Mouse (Mus musculus) embryonic facial prominence, embryonic 10.5 days (tissue): ENCODE measurements at regions not wholly inside any gene's neighbourhood (a gene's known extent, or its start where the extent isn't known, plus 50 kb on each side); places are given as distances from the start of the nearest gene placed in this dataset. TPM values are rescaled to one million over a fixed set of nuclear protein-coding genes. Genes with fewer than 3 reads are reported as not detected.

ENCODE experiments used
- DNase-seq: peaks from one replicate; pipeline ENCODE4 v3.0.0-alpha.2; 2017; ENCODE audit warnings: low spot score
- H3K27ac ChIP-seq: fragments of 300-500 bp; sonication (generic); replicated peaks from 2 replicates; pipeline ENCODE4 v1.5.1; 2016; ENCODE audit warnings: mild to moderate bottlenecking
- H3K27me3 ChIP-seq: fragments of 300-500 bp; sonication (generic); replicated peaks from 2 replicates; pipeline ENCODE4 v1.6.1; 2016; ENCODE audit warnings: low read depth, mild to moderate bottlenecking; ENCODE audit not compliant: poor library complexity, severe bottlenecking
- H3K36me3 ChIP-seq: fragments of 300-500 bp; sonication (generic); replicated peaks from 2 replicates; pipeline ENCODE4 v1.6.1; 2016; ENCODE audit warnings: mild to moderate bottlenecking, moderate library complexity
- H3K4me1 ChIP-seq: fragments of 300-500 bp; sonication (generic); 2 replicates; pipeline ENCODE4 v1.6.1; 2016
- H3K4me3 ChIP-seq: fragments of 300-500 bp; sonication (generic); 2 replicates; pipeline ENCODE4 v1.5.1; 2016; ENCODE audit warnings: mild to moderate bottlenecking, moderate library complexity
- H3K9me3 ChIP-seq: fragments of 300-500 bp; sonication (generic); 2 replicates; pipeline ENCODE4 v1.6.1; 2016; ENCODE audit warnings: mild to moderate bottlenecking
- WGBS: fragments of 180-500 bp; shearing (Covaris S2); methylation state at CpG from one replicate; pipeline ENCODE4 v1.1.7; 2016; 5-methylcytosine and 5-hydroxymethylcytosine counted together
- microRNA-seq: library from miRNA; unstranded; fragments of <30 nt; microRNA quantifications from one replicate; pipeline ENCODE4, GENCODE M21; 2017

DNA sequence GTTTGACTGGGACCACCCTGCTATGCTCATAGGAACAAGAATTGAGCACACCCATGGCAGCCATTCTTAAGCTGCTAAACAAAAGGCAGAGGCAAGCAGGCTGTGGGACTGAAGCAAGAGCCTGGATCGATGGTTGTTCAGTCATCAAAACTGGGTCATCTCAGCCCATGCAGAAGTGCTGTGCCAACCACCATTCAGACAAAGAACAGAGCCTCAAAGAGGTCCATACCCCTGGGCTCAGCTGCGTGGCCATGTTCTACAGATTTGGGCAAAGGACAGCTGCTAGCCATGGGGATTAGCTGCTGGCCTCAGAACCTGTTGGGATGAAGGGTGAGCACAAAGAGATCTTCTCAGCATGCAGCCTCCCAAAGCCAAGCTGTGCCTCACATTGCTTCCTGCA, 116.8 kb upstream of the Nsun2 start:
- no peak for DNase-seq
- Histone ChIP-seq H3K4me3 (no peak overlapping the region), H3K9me3 (peaks cover 9% of the 10 kb centered on the region; the same call in 1 of the 2 replicates), H3K27ac (no peak overlapping the region), H3K36me3 (no peaks in the 10 kb centered on the region), H3K27me3 (no peaks in the 10 kb centered on the region), H3K4me1 (no peaks in the 10 kb centered on the region)
- WGBS = 59% methylated on average over 2 of the region's 2 CpGs

GRCm38 (mm10) chr13:69417855-69418478, 115.6 kb upstream of the Nsun2 start:
- no peak overlapping the region for H3K4me3 ChIP-seq
- no peak for DNase-seq
- H3K27me3 ChIP-seq = no peaks in the 10 kb centered on the region
- no peaks in the 10 kb centered on the region for H3K4me1 ChIP-seq
- H3K9me3 ChIP-seq = peaks cover 9% of the 10 kb centered on the region; the same call in 1 of the 2 replicates
- WGBS = 84% methylated on average over 14 of the region's 14 CpGs
- no peaks in the 10 kb centered on the region for H3K36me3 ChIP-seq
- H3K27ac ChIP-seq = no peak overlapping the region

GRCm38 (mm10) chr13:69420166-69420565, 113.4 kb upstream of the Nsun2 start:
- no peak overlapping the region for H3K27ac ChIP-seq
- H3K27me3 ChIP-seq = no peaks in the 10 kb centered on the region
- H3K9me3 ChIP-seq = peaks cover 9% of the 10 kb centered on the region; the same call in 1 of the 2 replicates
- no peaks in the 10 kb centered on the region for H3K4me1 ChIP-seq
- DNase-seq = no peak
- WGBS = 89% methylated on average over 8 of the region's 8 CpGs
- no peaks in the 10 kb centered on the region for H3K36me3 ChIP-seq
- H3K4me3 ChIP-seq = no peak overlapping the region

- Histone ChIP-seq H3K27ac (no peak overlapping the region), H3K4me3 (no peak overlapping the region), H3K36me3 (no peaks in the 10 kb centered on the region), H3K27me3 (no peaks in the 10 kb centered on the region), H3K9me3 (peaks cover 9% of the 10 kb centered on the region; the same call in 1 of the 2 replicates), H3K4me1 (no peaks in the 10 kb centered on the region)
- no peak for DNase-seq
Measured at GRCm38 (mm10) chr13:69421966-69422365, 111.6 kb upstream of the Nsun2 start.

DNA sequence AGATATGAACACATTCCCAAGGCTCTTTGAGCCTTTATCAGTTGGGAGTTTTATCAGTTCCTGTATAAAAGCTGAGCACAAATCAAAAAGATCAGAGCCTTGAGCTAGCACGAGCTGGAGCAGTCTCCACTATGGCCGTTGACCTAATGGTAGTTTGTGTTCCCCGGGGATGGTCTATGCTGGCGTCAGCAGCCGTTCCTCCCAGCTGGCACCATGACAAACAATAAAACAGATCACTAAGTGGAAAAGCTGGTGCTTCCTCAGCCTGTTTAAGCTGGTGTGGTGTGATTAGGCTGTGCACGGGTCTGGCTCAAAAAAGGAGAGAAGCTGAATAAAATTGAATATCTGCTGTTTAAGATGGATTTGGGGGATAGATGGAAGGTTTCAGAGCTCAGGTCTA, 107.4 kb upstream of the Nsun2 start:
- 66% methylated on average over 6 of the region's 6 CpGs for WGBS
- no peak overlapping the region for H3K27ac ChIP-seq
- no peak for DNase-seq
- no peaks in the 10 kb centered on the region for H3K36me3 ChIP-seq
- no peaks in the 10 kb centered on the region for H3K4me1 ChIP-seq
- H3K9me3 ChIP-seq = 0 out of 2 replicates have a peak, but pooled peaks cover 2% of the 10 kb centered on the region
- no peak overlapping the region for H3K4me3 ChIP-seq
- H3K27me3 ChIP-seq = no peaks in the 10 kb centered on the region

GRCm38 (mm10) chr13:69429596-69429995, 104.0 kb upstream of the Nsun2 start:
- no peak for DNase-seq
- 0 out of 2 replicates have a peak, but pooled peaks cover 2% of the 10 kb centered on the region for H3K9me3 ChIP-seq
- no peaks in the 10 kb centered on the region for H3K36me3 ChIP-seq
- no peaks in the 10 kb centered on the region for H3K4me1 ChIP-seq
- H3K4me3 ChIP-seq = no peak overlapping the region
- no peaks in the 10 kb centered on the region for H3K27me3 ChIP-seq
- no peak overlapping the region for H3K27ac ChIP-seq
- 65% methylated on average over 5 of the region's 5 CpGs for WGBS

- no peak for DNase-seq
- WGBS = 90% methylated on average over 8 of the region's 8 CpGs
- Histone ChIP-seq H3K9me3 (0 out of 2 replicates have a peak, but pooled peaks cover 2% of the 10 kb centered on the region), H3K36me3 (no peaks in the 10 kb centered on the region), H3K4me1 (no peaks in the 10 kb centered on the region), H3K27me3 (no peaks in the 10 kb centered on the region), H3K27ac (no peak overlapping the region), H3K4me3 (no peak overlapping the region)
Measured at GRCm38 (mm10) chr13:69433461-69434323, 99.9 kb upstream of the Nsun2 start.

GRCm38 (mm10) chr13:69439486-69439885, 94.1 kb upstream of the Nsun2 start:
- Histone ChIP-seq H3K27ac (no peak overlapping the region), H3K4me3 (no peak overlapping the region), H3K36me3 (no peaks in the 10 kb centered on the region), H3K4me1 (no peaks in the 10 kb centered on the region), H3K27me3 (no peaks in the 10 kb centered on the region), H3K9me3 (no peaks in the 10 kb centered on the region)
- 86% methylated on average over 9 of the region's 9 CpGs for WGBS
- no peak for DNase-seq

DNA sequence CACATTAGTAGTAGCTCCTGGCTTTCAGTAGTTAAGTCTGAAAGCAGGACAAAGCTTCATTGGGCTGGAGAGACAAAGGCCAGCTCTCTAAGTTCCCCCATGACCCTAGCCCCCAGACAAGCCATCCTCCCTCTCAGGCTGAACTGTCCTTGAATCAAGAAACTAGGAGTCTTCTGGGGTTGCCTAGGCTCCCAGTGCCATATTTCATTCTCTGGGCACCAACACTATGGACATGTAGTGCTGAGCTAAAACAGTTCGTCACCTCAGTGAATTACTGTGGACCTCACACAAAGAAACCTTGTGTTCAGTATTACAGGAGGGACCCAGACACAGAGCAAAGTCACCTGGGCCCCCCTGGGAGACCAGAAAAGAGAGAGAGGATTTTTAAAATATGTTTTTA, 91.7 kb upstream of the Nsun2 start:
- no peak overlapping the region for H3K27ac ChIP-seq
- 73% methylated on average over 1 of the region's 1 CpGs for WGBS
- DNase-seq = no peak

DNA sequence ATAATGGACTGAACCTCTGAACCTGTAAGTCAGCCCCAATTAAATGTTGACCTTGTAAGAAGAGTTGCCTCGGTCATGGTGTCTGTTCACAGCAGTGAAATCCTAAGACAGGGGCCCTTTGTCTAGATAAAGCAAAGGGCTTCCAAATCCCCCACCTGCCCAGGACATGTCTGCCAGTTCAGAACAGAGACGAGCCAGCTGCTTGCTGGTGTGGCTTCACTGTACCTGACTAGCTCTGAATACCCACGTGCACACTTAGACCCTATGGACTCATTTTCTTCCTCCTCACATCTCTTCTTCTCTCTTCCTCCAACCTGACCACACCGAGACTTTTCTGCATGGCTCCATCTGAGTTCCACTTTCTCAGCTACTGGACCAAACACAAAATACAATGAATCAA, 87.9 kb upstream of the Nsun2 start:
- no peak overlapping the region for H3K27ac ChIP-seq
- no peaks in the 10 kb centered on the region for H3K9me3 ChIP-seq
- no peaks in the 10 kb centered on the region for H3K27me3 ChIP-seq
- no peak for DNase-seq
- WGBS = 81% methylated on average over 4 of the region's 4 CpGs
- no peaks in the 10 kb centered on the region for H3K4me1 ChIP-seq
- H3K4me3 ChIP-seq = no peak overlapping the region
- no peaks in the 10 kb centered on the region for H3K36me3 ChIP-seq

More for the DNA sequence above, 91.7 kb upstream of the Nsun2 start:
- Histone ChIP-seq H3K27me3 (no peaks in the 10 kb centered on the region), H3K9me3 (no peaks in the 10 kb centered on the region), H3K36me3 (no peaks in the 10 kb centered on the region), H3K4me3 (no peak overlapping the region), H3K4me1 (no peaks in the 10 kb centered on the region)

Small RNAs in the stretch of these regions (microRNA-seq; reads per million reads assigned to microRNA genes)
- gene Gm44375 = not detected
